ENCODE assay signal across 9 mouse cellular contexts in genomic region chr19:24016706-24017386, GRCm38 (mm10). TPM values are rescaled to one million over a fixed set of nuclear protein-coding genes. Genes with fewer than 3 reads are reported as not detected.
DNase-seq lines count a peak whose midpoint lies in the region; ATAC-seq and TF ChIP-seq lines count a peak whose summit lies in the region.
"Had no signal": no experiment of that assay in that cellular context is flagged by ENCODE, and none has a peak within 500 bp of the region (broad histone marks: within the 10 kb centered on the region; RNA-seq: fewer than 3 reads in every experiment).

No protein-coding gene starts in this region.

- H3K27me3 ChIP-seq in forebrain, postnatal 0 days (ENCODE audit: insufficient read depth, low read length), result no peaks in the 10 kb centered on the region
- H3K27me3 ChIP-seq in hindbrain, embryonic 10.5 days (ENCODE audit: insufficient read depth, poor library complexity, severe bottlenecking), result no peaks in the 10 kb centered on the region
- H3K27me3 ChIP-seq in lung, embryonic 14.5 days (ENCODE audit: insufficient read depth, low read length), result no peaks in the 10 kb centered on the region
- H3K27me3 ChIP-seq in neural tube, embryonic 15.5 days (replicated peaks), result no peaks in the 10 kb centered on the region

- 0 out of 2 replicates have a peak overlapping the region, but pooled peaks have one; percentile 30 for H3K27ac ChIP-seq in forebrain, postnatal 0 days (ENCODE audit: low read depth, low read length)
- peak overlapping the region; percentile 91 for H3K27ac ChIP-seq in hindbrain, embryonic 10.5 days
- H3K27ac ChIP-seq in lung, embryonic 14.5 days (ENCODE audit: low read depth), result peak overlapping the region; percentile 58; the same call in 1 of the 2 replicates
- peak overlapping the region; percentile 33; the same call in 1 of the 2 replicates for H3K27ac ChIP-seq in neural tube, embryonic 15.5 days (replicated peaks)

- no peak for TF ChIP-seq CTCF in forebrain, postnatal 0 days (IDR thresholded peaks at IDR 0.05; ENCODE audit: low read depth)
- no peak for TF ChIP-seq CTCF in lung, embryonic 14.5 days (IDR thresholded peaks at IDR 0.05; ENCODE audit: low read depth)

- H3K4me1 ChIP-seq in forebrain, postnatal 0 days (ENCODE audit: insufficient read depth), result no peaks in the 10 kb centered on the region
- H3K4me1 ChIP-seq in hindbrain, embryonic 10.5 days (replicated peaks), result peaks cover 33% of the 10 kb centered on the region
- peaks cover 5% of the 10 kb centered on the region for H3K4me1 ChIP-seq in lung, embryonic 14.5 days (ENCODE audit: insufficient read depth)
- H3K4me1 ChIP-seq in neural tube, embryonic 15.5 days, result 0 out of 2 replicates have a peak, but pooled peaks cover 7% of the 10 kb centered on the region

- ATAC-seq in forebrain, postnatal 0 days, result peak; percentile 69
- peak; percentile 35; the same call in 1 of the 2 replicates for ATAC-seq in lung, embryonic 14.5 days (ENCODE audit: insufficient read depth)
- ATAC-seq in neural tube, embryonic 15.5 days (ENCODE audit: low FRiP score), result peak; percentile 24; the same call in 1 of the 2 replicates

- H3K4me2 ChIP-seq in forebrain, postnatal 0 days (ENCODE audit: low read depth), result no peak overlapping the region
- no peak overlapping the region for H3K4me2 ChIP-seq in lung, embryonic 14.5 days
- H3K4me2 ChIP-seq in neural tube, embryonic 15.5 days, result no peak overlapping the region

- H3K9ac ChIP-seq in forebrain, postnatal 0 days, result no peak overlapping the region
- no peak overlapping the region for H3K9ac ChIP-seq in lung, embryonic 14.5 days
- no peak overlapping the region for H3K9ac ChIP-seq in neural tube, embryonic 15.5 days (replicated peaks)

- no peak overlapping the region for H3K4me3 ChIP-seq in forebrain, postnatal 0 days (ENCODE audit: low read depth, low read length)
- 0 out of 2 replicates have a peak overlapping the region, but pooled peaks have one; percentile 11 for H3K4me3 ChIP-seq in hindbrain, embryonic 10.5 days
- H3K4me3 ChIP-seq in lung, embryonic 14.5 days (ENCODE audit: low read depth, low read length), result no peak overlapping the region
- no peak overlapping the region for H3K4me3 ChIP-seq in neural tube, embryonic 15.5 days (replicated peaks)
- H3K4me3 ChIP-seq: megakaryocyte, embryonic 14.5 days had no signal

- 5% methylated on average over 3 of the region's 3 CpGs for WGBS in forebrain, postnatal 0 days
- 17% methylated on average over 3 of the region's 3 CpGs for WGBS in hindbrain, embryonic 10.5 days
- whole genome bisulfite sequencing in lung, embryonic 14.5 days, result 39% methylated on average over 3 of the region's 3 CpGs
- WGBS in neural tube, embryonic 15.5 days, result 12% methylated on average over 3 of the region's 3 CpGs

- peak; percentile 26 for DNase-seq in adrenal gland, adult 2 months
- DNase-seq in adrenal gland, adult 8-10 months, result no peak
- DNase-seq in cerebellum, adult 11-12 months, result peak; percentile 43
- no peak for DNase-seq in forebrain, postnatal 0 days
- peak; percentile 64 for DNase-seq in hindbrain, embryonic 10.5 days (ENCODE audit: low spot score)
- peak; percentile 22 for DNase-seq in lung, embryonic 14.5 days
- no peak for DNase-seq in thymus, postnatal 0 days (ENCODE audit: low spot score)

- H3K36me3 ChIP-seq in forebrain, postnatal 0 days (ENCODE audit: insufficient read depth), result no peaks in the 10 kb centered on the region
- no peaks in the 10 kb centered on the region for H3K36me3 ChIP-seq in hindbrain, embryonic 10.5 days
- H3K36me3 ChIP-seq in lung, embryonic 14.5 days (ENCODE audit: insufficient read depth), result no peaks in the 10 kb centered on the region
- H3K36me3 ChIP-seq in neural tube, embryonic 15.5 days, result no peaks in the 10 kb centered on the region

- 0 out of 2 replicates have a peak, but pooled peaks cover 6% of the 10 kb centered on the region for H3K9me3 ChIP-seq in forebrain, postnatal 0 days (ENCODE audit: low read length)
- peaks cover 6% of the 10 kb centered on the region; the same call in 1 of the 2 replicates for H3K9me3 ChIP-seq in hindbrain, embryonic 10.5 days
- no peaks in the 10 kb centered on the region for H3K9me3 ChIP-seq in lung, embryonic 14.5 days (ENCODE audit: low read depth, low read length)
- 0 out of 2 replicates have a peak, but pooled peaks cover 2% of the 10 kb centered on the region for H3K9me3 ChIP-seq in neural tube, embryonic 15.5 days (replicated peaks)
- H3K9me3 ChIP-seq: megakaryocyte, embryonic 14.5 days had no signal

RNA-seq across cellular contexts. Expression of gene Fam189a2, which starts 14.0 kb away (rescaled TPM):
- total RNA-seq in adrenal gland, adult 2 months (2021), result 10 to 100 TPM in 1 of 2 experiments, 1 to 10 TPM in 1; 6.5 to 13.3 TPM
- polyA plus RNA-seq in adrenal gland, adult 2 months (2012; rRNA removed), result 5.4 and 7.0 TPM in 2 replicates
- 10 to 100 TPM in 2 of 4 experiments, 1 to 10 TPM in 2; 8.0 to 16.6 (median 11.7) TPM for total RNA-seq in adrenal gland, adult 8-10 months (2022)
- total RNA-seq in forebrain, postnatal 0 days (2014; rRNA removed), result 8.2 and 8.4 TPM in 2 replicates
- 1.8 and 2.5 TPM in 2 replicates for polyA plus RNA-seq in forebrain, postnatal 0 days (2015; fragmentation: Nextera tagmentation; extraction: Ambion mirVana)
- polyA plus RNA-seq in hindbrain, embryonic 10.5 days (2016; fragmentation: Nextera tagmentation; extraction: Ambion mirVana), result 0.60 and 0.98 TPM in 2 replicates
- polyA plus RNA-seq in lung, embryonic 14.5 days (2014; fragmentation: Nextera tagmentation; extraction: Ambion mirVana), result 1.2 and 1.4 TPM in 2 replicates
- 1.6 and 1.9 TPM in 2 replicates for polyA plus RNA-seq in neural tube, embryonic 15.5 days (2015; fragmentation: Nextera tagmentation; extraction: Ambion mirVana)
- polyA plus RNA-seq in thymus, postnatal 0 days (2015; fragmentation: Nextera tagmentation; extraction: Ambion mirVana), result 0.35 and 0.44 TPM in 2 replicates

Comparison
In these comparisons a context has a peak if more than half of its experiments do, and no peak if none do; other contexts are left out.
1. DNase-seq: peak in adrenal gland, adult 2 months (single experiment), cerebellum, adult 11-12 months (single experiment), hindbrain, embryonic 10.5 days (single experiment) and lung, embryonic 14.5 days (single experiment); none in adrenal gland, adult 8-10 months (single experiment), forebrain, postnatal 0 days (single experiment) and thymus, postnatal 0 days (single experiment).
2. H3K27ac ChIP-seq: peak in every context shown above with its lines; median percentile 91 in hindbrain, embryonic 10.5 days; 58 in lung, embryonic 14.5 days; 33 in neural tube, embryonic 15.5 days; 30 in forebrain, postnatal 0 days.
3. Peak in every context shown above with its lines, with median percentiles within 50 percentile points of each other: ATAC-seq.